Mouse (Mus musculus) hindbrain, embryonic 16.5 days (tissue): Measurements from ENCODE around the gene Grem1. TPM values are rescaled to one million over a fixed set of nuclear protein-coding genes. Genes with fewer than 3 reads are reported as not detected.
A peak's percentile ranks its signal among the peaks of the same experiment; 100 is the strongest.

Experiments used
- ATAC-seq: fragments of 200-750 bp; cut with Nextera tagmentation; 2 replicates; pipeline ENCODE4 v1.8.0; 2017; ENCODE audit warnings: moderate TSS enrichment, moderate library complexity
- H3K27ac ChIP-seq: fragments of 300-500 bp; sonication (generic); 2 replicates; pipeline ENCODE4 v1.5.1; 2014; ENCODE audit warnings: low read depth, mild to moderate bottlenecking, control low read depth, low read length, moderate library complexity
- H3K27me3 ChIP-seq: fragments of 300-500 bp; sonication (generic); replicated peaks from 2 replicates; pipeline ENCODE4 v1.6.1; 2014; ENCODE audit warnings: low read length; ENCODE audit not compliant: control insufficient read depth, insufficient read depth
- H3K36me3 ChIP-seq: fragments of 300-500 bp; sonication (generic); 2 replicates; pipeline ENCODE4 v1.6.1; 2014; ENCODE audit warnings: mild to moderate bottlenecking, low read length, moderate library complexity, mixed read lengths; ENCODE audit not compliant: control insufficient read depth, insufficient read depth
- H3K4me1 ChIP-seq: fragments of 300-500 bp; sonication (generic); 2 replicates; pipeline ENCODE4 v1.6.1; 2014; ENCODE audit warnings: low read depth, low read length; ENCODE audit not compliant: control insufficient read depth, insufficient read depth
- H3K4me2 ChIP-seq: fragments of 300-500 bp; sonication (generic); 2 replicates; pipeline ENCODE4 v1.6.1; 2014; ENCODE audit warnings: mild to moderate bottlenecking, low read length, control low read depth, moderate library complexity
- H3K4me3 ChIP-seq: fragments of 300-500 bp; sonication (generic); 2 replicates; pipeline ENCODE4 v1.5.1; 2014; ENCODE audit warnings: mild to moderate bottlenecking, low read length, control low read depth, moderate library complexity
- H3K9ac ChIP-seq: fragments of 300-500 bp; sonication (generic); 2 replicates; pipeline ENCODE4 v1.6.1; 2014; ENCODE audit warnings: low read depth, mild to moderate bottlenecking, control low read depth, low read length, moderate library complexity
- H3K9me3 ChIP-seq: fragments of 300-500 bp; sonication (generic); 2 replicates; pipeline ENCODE4 v1.6.1; 2014; ENCODE audit warnings: mild to moderate bottlenecking, low read length, moderate library complexity; ENCODE audit not compliant: control insufficient read depth
- WGBS: fragments of 180-500 bp; shearing (Covaris S2); extraction: QIAGEN DNeasy Blood & Tissue Kit; methylation state at CpG from one replicate; pipeline ENCODE4 v1.1.7; 2014; 5-methylcytosine and 5-hydroxymethylcytosine counted together
- polyA plus RNA-seq: library from polyadenylated mRNA; unstranded; fragments of >200 nt; fragmentation: Nextera tagmentation; extraction: Ambion mirVana; gene quantifications from 2 replicates; pipeline ENCODE4 v1.2.1, GENCODE M21; 2015

Grem1 gene
- polyA plus RNA-seq, 1 experiment from 2014 or later = 2.0 TPM

DNA sequence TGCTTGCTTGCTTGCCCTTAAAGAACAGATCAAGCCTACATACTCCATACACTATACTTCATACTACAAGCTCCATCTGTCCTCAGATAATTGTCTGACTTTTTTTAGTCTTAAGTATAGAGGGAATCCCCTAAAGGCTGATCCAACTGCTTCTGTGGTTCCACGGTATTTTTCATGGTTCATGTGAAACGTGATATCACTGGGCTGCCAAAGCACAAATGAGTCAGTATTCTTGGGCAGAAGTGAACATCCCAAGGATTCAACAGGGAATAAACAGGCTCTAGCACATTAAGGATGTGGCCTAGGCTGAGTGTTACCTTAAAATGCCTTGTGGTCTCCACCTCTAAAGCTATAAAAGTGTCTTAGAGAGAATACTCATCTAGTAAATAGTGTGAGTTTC, 45.0 kb downstream of the Grem1 start:
- no peak overlapping the region for H3K9ac ChIP-seq
- no peaks in the 10 kb centered on the region for H3K4me1 ChIP-seq
- H3K4me2 ChIP-seq = no peak overlapping the region
- ATAC-seq = no peak
- no peaks in the 10 kb centered on the region for H3K36me3 ChIP-seq
- no peak overlapping the region for H3K27ac ChIP-seq
- 80% methylated on average over 2 of the region's 2 CpGs for WGBS
- no peaks in the 10 kb centered on the region for H3K27me3 ChIP-seq
- no peaks in the 10 kb centered on the region for H3K9me3 ChIP-seq
- no peak overlapping the region for H3K4me3 ChIP-seq

DNA sequence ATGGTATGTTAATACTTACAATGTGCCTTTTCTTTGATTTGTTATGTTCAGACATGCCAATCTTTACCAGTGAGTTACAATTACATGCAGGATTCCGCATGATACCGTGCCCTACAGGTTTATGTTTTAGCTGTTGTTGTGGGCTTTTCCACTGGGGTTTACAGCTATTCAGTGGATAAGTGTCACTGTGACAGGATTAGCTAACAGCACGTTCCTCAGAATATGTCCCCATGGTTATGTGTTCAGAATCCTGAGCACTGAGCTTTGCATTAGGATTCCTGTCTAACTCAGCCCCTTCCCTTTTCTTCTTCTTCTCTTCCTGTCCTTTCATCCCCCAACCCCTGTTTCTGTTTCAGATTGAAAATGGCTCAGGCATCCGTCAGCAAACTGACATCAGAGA, 50.9 kb downstream of the Grem1 start:
- no peaks in the 10 kb centered on the region for H3K9me3 ChIP-seq
- H3K4me2 ChIP-seq = no peak overlapping the region
- H3K36me3 ChIP-seq = no peaks in the 10 kb centered on the region
- no peak for ATAC-seq
- no peak overlapping the region for H3K9ac ChIP-seq
- 60% methylated on average over 4 of the region's 4 CpGs for WGBS
- no peak overlapping the region for H3K4me3 ChIP-seq
- no peak overlapping the region for H3K27ac ChIP-seq
- no peaks in the 10 kb centered on the region for H3K4me1 ChIP-seq
- H3K27me3 ChIP-seq = no peaks in the 10 kb centered on the region

DNA sequence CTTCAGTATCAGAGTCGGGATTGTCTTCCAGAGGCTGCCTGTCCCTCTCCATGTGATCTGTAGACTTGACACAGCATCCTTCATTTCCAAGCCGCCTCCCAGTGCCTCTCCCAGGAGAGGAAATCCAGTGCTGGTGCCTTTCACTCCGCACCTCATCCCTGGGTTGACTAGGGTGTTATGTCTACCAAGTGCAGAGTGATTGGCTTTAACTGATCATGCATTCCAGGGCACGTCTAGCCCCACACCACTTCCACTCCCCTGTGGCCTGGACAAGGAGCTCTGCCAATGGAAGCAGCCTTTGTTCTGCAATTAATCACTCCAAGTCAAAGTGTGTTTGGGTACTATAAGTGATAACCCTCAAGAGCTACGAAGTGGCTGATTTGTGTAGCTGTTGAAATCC, 56.9 kb downstream of the Grem1 start:
- Histone ChIP-seq H3K27ac (no peak overlapping the region), H3K36me3 (no peaks in the 10 kb centered on the region), H3K27me3 (no peaks in the 10 kb centered on the region), H3K4me1 (no peaks in the 10 kb centered on the region), H3K9ac (no peak overlapping the region), H3K4me3 (no peak overlapping the region), H3K9me3 (no peaks in the 10 kb centered on the region), H3K4me2 (no peak overlapping the region)
- 78% methylated on average over 5 of the region's 5 CpGs for WGBS
- no peak for ATAC-seq

DNA sequence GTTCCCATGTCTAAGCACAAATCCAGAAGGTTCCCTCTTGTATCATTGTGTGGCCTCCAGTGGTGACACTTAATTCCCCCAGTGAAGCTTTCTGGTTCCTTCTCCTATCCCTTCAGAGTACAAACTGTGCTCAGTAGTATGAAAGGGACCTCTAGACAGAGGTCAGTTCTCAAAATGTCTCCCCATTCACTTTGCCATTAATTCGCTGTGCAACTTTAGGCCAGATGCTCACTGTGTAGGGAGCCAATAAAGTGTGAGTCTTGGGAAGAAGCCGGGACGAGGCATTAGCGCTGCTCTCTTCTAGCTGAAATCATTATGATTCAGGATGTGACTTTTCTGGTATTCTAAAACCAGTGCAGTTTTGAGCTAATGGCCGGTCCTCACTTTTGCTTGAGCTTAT, 61.8 kb downstream of the Grem1 start:
- no peak overlapping the region for H3K4me3 ChIP-seq
- H3K4me2 ChIP-seq = no peak overlapping the region
- no peaks in the 10 kb centered on the region for H3K27me3 ChIP-seq
- no peaks in the 10 kb centered on the region for H3K4me1 ChIP-seq
- 0 out of 2 replicates have a peak, but pooled peaks have one; percentile 30 for ATAC-seq
- H3K27ac ChIP-seq = no peak overlapping the region
- no peaks in the 10 kb centered on the region for H3K9me3 ChIP-seq
- 79% methylated on average over 5 of the region's 5 CpGs for WGBS
- H3K36me3 ChIP-seq = no peaks in the 10 kb centered on the region
- no peak overlapping the region for H3K9ac ChIP-seq

DNA sequence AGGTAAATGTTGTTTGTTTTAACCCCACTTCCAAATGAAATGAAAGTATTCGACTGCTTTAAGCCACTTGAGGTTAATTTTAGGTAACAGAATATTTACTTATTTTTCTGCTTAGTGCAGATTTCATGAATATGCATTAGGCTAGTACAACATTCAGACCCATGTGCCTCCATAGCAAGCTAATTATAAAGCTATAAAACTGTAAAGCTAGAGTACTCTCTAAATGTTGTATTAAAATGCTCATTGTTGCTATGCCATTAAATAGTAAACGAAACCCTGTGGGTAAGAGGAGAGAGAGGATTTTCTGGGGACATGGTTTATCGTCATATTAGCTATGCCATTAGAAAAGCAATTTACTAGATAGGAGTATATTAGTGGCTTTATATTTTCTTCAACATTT, 62.2 kb downstream of the Grem1 start:
- H3K9ac ChIP-seq = no peak overlapping the region
- WGBS = 73% methylated on average over 3 of the region's 3 CpGs
- no peaks in the 10 kb centered on the region for H3K4me1 ChIP-seq
- H3K27me3 ChIP-seq = no peaks in the 10 kb centered on the region
- H3K9me3 ChIP-seq = no peaks in the 10 kb centered on the region
- no peak overlapping the region for H3K4me3 ChIP-seq
- H3K4me2 ChIP-seq = no peak overlapping the region
- no peak overlapping the region for H3K27ac ChIP-seq
- no peaks in the 10 kb centered on the region for H3K36me3 ChIP-seq
- peak; percentile 52 for ATAC-seq

Other genes with a start within 250 kb of the Grem1 start
- 228 and 265 TPM in 2 replicates for gene Scg5, start 70.5 kb upstream of the Grem1 start, polyA plus RNA-seq
- gene Arhgap11a, start 90.0 kb upstream of the Grem1 start, polyA plus RNA-seq = 5.2 and 8.0 TPM in 2 replicates